Mouse (Mus musculus) MEL (cell line): ENCODE results near the gene Dynlt1f. TPM values are rescaled to one million over a fixed set of nuclear protein-coding genes. Genes with fewer than 3 reads are reported as not detected.
"Not testable (repeated sequence)": the region's sequence is repeated elsewhere in the genome, so short reads cannot be mapped to it uniquely, and the experiment has no call there.

Experiments used
- DNase-seq: peaks from one replicate; pipeline ENCODE4 v3.0.0; 2011; ENCODE audit warnings: low read depth, low spot score
- H3K27ac ChIP-seq: 2 replicates; pipeline ENCODE4 v1.5.1; 2012; ENCODE audit warnings: low read depth, mild to moderate bottlenecking, control low read depth, low read length, moderate library complexity; ENCODE audit not compliant: control insufficient read depth
- H3K27me3 ChIP-seq, 2 experiments: fragments of 150-350 bp in 1 of 2; sonication (generic) in 1 of 2; 2 replicates each; pipeline ENCODE4 v1.6.1; 2012; ENCODE audit warnings: low read length in 2 of 2, mild to moderate bottlenecking in 2 of 2, improper control_type of control experiment in 1 of 2, moderate library complexity in 1 of 2; ENCODE audit not compliant: insufficient read depth in 2 of 2, control insufficient read depth in 1 of 2
- H3K36me3 ChIP-seq, 2 experiments: 2 replicates each; pipeline ENCODE4 v1.6.1; 2012 to 2014; ENCODE audit warnings: low read length in 2 of 2, improper control_type of control experiment in 1 of 2, inconsistent platforms in 1 of 2, mild to moderate bottlenecking in 1 of 2; ENCODE audit not compliant: insufficient read depth in 2 of 2, control insufficient read depth in 1 of 2
- H3K4me1 ChIP-seq, 2 experiments: fragments of 150-350 bp in 1 of 2; sonication (generic) in 1 of 2; 2 replicates each; pipeline ENCODE4 v1.6.1; 2012; ENCODE audit warnings: low read length in 2 of 2, improper control_type of control experiment in 1 of 2, mild to moderate bottlenecking in 1 of 2; ENCODE audit not compliant: insufficient read depth in 2 of 2, control insufficient read depth in 1 of 2
- H3K4me3 ChIP-seq, 2 experiments: fragments of 150-350 bp in 1 of 2; sonication (generic) in 1 of 2; 2 replicates each; pipeline ENCODE4 v1.5.1; 2012; ENCODE audit warnings: low read depth in 2 of 2, low read length in 2 of 2, mild to moderate bottlenecking in 2 of 2, moderate library complexity in 2 of 2, control low read depth in 1 of 2, improper control_type of control experiment in 1 of 2; ENCODE audit not compliant: control insufficient read depth in 1 of 2, insufficient read depth in 1 of 2
- H3K79me2 ChIP-seq: 2 replicates; pipeline ENCODE4 v1.6.1; 2012; ENCODE audit warnings: mild to moderate bottlenecking, low read length, moderate library complexity; ENCODE audit not compliant: control insufficient read depth, poor library complexity, insufficient read depth
- H3K9ac ChIP-seq: 2 replicates; pipeline ENCODE4 v1.6.1; 2012; ENCODE audit warnings: low read depth, mild to moderate bottlenecking, control low read depth, low read length, moderate library complexity; ENCODE audit not compliant: control insufficient read depth, poor library complexity, severe bottlenecking
- H3K9me3 ChIP-seq: fragments of 150-350 bp; sonication (generic); replicated peaks from 2 replicates; pipeline ENCODE4 v1.6.1; 2012; ENCODE audit warnings: mild to moderate bottlenecking, low read length, improper control_type of control experiment, moderate library complexity; ENCODE audit not compliant: insufficient read depth
- polyA plus RNA-seq, 2 experiments: library from polyadenylated mRNA; stranded (reverse) in 1 of 2; unstranded in 1 of 2; fragments of >175 nt in 1 of 2; fragments of >200 nt in 1 of 2; gene quantifications; 2 replicates each; pipeline versions ENCODE4 v1.2.1 to v1.2.4; 2012; ENCODE audit warnings: low replicate concordance in 2 of 2, low read depth in 1 of 2; ENCODE audit not compliant: insufficient read length in 2 of 2, insufficient read depth in 1 of 2, missing spikeins in 1 of 2
- total RNA-seq: library from RNA; depleted of rRNA; stranded (reverse); fragments of 300-350 nt; gene quantifications from 2 replicates; pipeline ENCODE4 v1.2.3, GENCODE M21; 2012

Dynlt1f gene
- total and polyA plus RNA-seq, 3 experiments: 108 to 148 TPM; not detected in 1

- DNase-seq, H3K79me2 ChIP-seq, H3K9ac ChIP-seq, H3K36me3 ChIP-seq, H3K4me1 ChIP-seq, H3K27me3 ChIP-seq, H3K27ac ChIP-seq, H3K9me3 ChIP-seq, H3K4me3 ChIP-seq: not testable (repeated sequence)
Measured at GRCm38 (mm10) chr17:6621976-6622375, 33.7 kb downstream of the Dynlt1f start.

GRCm38 (mm10) chr17:6620730-6621451 is 34.8 kb downstream of the Dynlt1f start:
- H3K9ac ChIP-seq, H3K4me3 ChIP-seq, H3K9me3 ChIP-seq, H3K4me1 ChIP-seq, H3K27me3 ChIP-seq, DNase-seq, H3K79me2 ChIP-seq, H3K36me3 ChIP-seq, H3K27ac ChIP-seq: not testable (repeated sequence)

DNA sequence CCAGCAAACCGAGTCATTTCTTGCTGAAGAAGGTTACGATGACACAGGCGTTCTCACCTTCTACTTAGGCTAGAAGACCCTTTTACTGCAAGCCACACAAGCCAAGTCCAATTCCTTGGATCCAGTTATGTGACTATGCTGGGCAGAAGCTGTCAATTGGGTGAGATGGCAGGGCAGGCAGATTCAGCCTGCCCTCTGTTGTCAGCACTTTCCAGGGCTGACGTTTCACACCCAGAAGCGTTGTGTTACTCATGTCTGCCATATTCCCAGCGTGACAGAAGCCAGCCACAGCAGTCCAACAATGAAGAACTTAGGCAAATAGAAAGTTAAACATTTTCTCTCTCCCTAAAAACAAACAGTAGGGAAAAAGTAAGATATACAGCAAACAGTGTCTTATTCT is 35.7 kb downstream of the Dynlt1f start:
- not testable (repeated sequence) for DNase-seq, H3K9me3 ChIP-seq, H3K36me3 ChIP-seq, H3K4me3 ChIP-seq, H3K27me3 ChIP-seq, H3K4me1 ChIP-seq, H3K27ac ChIP-seq, H3K9ac ChIP-seq, H3K79me2 ChIP-seq

DNA sequence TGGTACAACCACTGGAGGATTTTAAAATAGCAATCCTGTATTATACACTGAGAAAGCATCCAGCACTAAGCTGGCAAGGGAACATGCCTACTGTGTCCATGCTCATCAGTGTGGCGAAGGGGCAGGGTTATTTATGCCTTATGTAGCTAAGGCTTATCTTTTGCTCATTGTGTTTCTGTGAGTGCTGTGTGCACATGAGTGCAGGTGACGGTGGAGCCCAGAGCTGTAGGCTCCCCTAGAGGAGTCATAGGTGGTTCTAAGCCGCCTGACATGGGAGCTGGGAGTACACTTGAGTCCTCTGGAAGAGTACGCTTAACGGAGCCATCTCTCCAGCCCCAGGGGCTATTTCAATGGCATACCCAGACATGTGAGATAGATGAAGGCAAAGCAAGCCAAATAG is 36.4 kb downstream of the Dynlt1f start:
- H3K27ac ChIP-seq, H3K79me2 ChIP-seq, H3K36me3 ChIP-seq, H3K27me3 ChIP-seq, H3K9ac ChIP-seq, H3K4me3 ChIP-seq, H3K4me1 ChIP-seq, DNase-seq, H3K9me3 ChIP-seq: not testable (repeated sequence)

GRCm38 (mm10) chr17:6617689-6618400 is 37.9 kb downstream of the Dynlt1f start:
- H3K9me3 ChIP-seq, H3K27ac ChIP-seq, H3K4me3 ChIP-seq, H3K36me3 ChIP-seq, H3K27me3 ChIP-seq, H3K4me1 ChIP-seq, DNase-seq, H3K9ac ChIP-seq, H3K79me2 ChIP-seq: not testable (repeated sequence)

- H3K36me3 ChIP-seq, H3K4me3 ChIP-seq, H3K4me1 ChIP-seq, H3K79me2 ChIP-seq, H3K27me3 ChIP-seq, H3K9me3 ChIP-seq, H3K27ac ChIP-seq, H3K9ac ChIP-seq, DNase-seq: not testable (repeated sequence)
Measured at GRCm38 (mm10) chr17:6616731-6617130, 39.0 kb downstream of the Dynlt1f start.

GRCm38 (mm10) chr17:6614316-6614715 is 41.4 kb downstream of the Dynlt1f start:
- H3K9ac ChIP-seq, H3K36me3 ChIP-seq, H3K27me3 ChIP-seq, H3K27ac ChIP-seq, H3K4me1 ChIP-seq, H3K79me2 ChIP-seq, DNase-seq, H3K9me3 ChIP-seq, H3K4me3 ChIP-seq: not testable (repeated sequence)
